Mouse (Mus musculus): ENCODE measurements at regions not wholly inside any gene's neighbourhood (a gene's known extent, or its start where the extent isn't known, plus 50 kb on each side); places are given as distances from the start of the nearest gene placed in this dataset.
"Not testable (repeated sequence)": the region's sequence is repeated elsewhere in the genome, so short reads cannot be mapped to it uniquely, and the experiment has no call there.

GRCm38 (mm10) chr9:86103607-86104006 lies 261.4 kb downstream of the Tpbg start:
- Histone ChIP-seq H3K9me3 (replicated peaks; ENCODE audit: control insufficient read depth, low read length) (no peaks in the 10 kb centered on the region), H3K4me3 (ENCODE audit: low read depth, low read length) (no peak overlapping the region), H3K27me3 (ENCODE audit: control insufficient read depth, insufficient read depth, low read depth, low read length) (no peaks in the 10 kb centered on the region), H3K27ac (ENCODE audit: low read length) (no peak overlapping the region), H3K9ac (ENCODE audit: low read depth, low read length) (no peak overlapping the region), H3K36me3 (ENCODE audit: control insufficient read depth, insufficient read depth) (no peaks in the 10 kb centered on the region), H3K4me2 (ENCODE audit: low read depth, low read length) (no peak overlapping the region), H3K4me1 (ENCODE audit: control insufficient read depth, low read depth, low read length) (no peaks in the 10 kb centered on the region)
- 27% methylated on average over 3 of the region's 3 CpGs for WGBS (ENCODE audit: insufficient replicate concordance)
- no peak for ATAC-seq (ENCODE audit: low read depth)

- ATAC-seq (ENCODE audit: low read depth), result 0 out of 2 replicates have a peak, but pooled peaks have one; percentile 16
- H3K9me3 ChIP-seq (replicated peaks; ENCODE audit: control insufficient read depth, low read length), result no peaks in the 10 kb centered on the region
- no peaks in the 10 kb centered on the region for H3K4me1 ChIP-seq (ENCODE audit: control insufficient read depth, low read depth, low read length)
- no peak overlapping the region for H3K27ac ChIP-seq (ENCODE audit: low read length)
- no peak overlapping the region for H3K4me2 ChIP-seq (ENCODE audit: low read depth, low read length)
- 39% methylated on average over 3 of the region's 3 CpGs for WGBS (ENCODE audit: insufficient replicate concordance)
- H3K36me3 ChIP-seq (ENCODE audit: control insufficient read depth, insufficient read depth), result no peaks in the 10 kb centered on the region
- no peaks in the 10 kb centered on the region for H3K27me3 ChIP-seq (ENCODE audit: control insufficient read depth, insufficient read depth, low read depth, low read length)
- H3K9ac ChIP-seq (ENCODE audit: low read depth, low read length), result no peak overlapping the region
- no peak overlapping the region for H3K4me3 ChIP-seq (ENCODE audit: low read depth, low read length)
These were observed 262.5 kb downstream of the Tpbg start for GRCm38 (mm10) chr9:86104664-86105063.

- H3K4me2 ChIP-seq (ENCODE audit: low read depth, low read length), result no peak overlapping the region
- no peaks in the 10 kb centered on the region for H3K27me3 ChIP-seq (ENCODE audit: control insufficient read depth, insufficient read depth, low read depth, low read length)
- no peak overlapping the region for H3K27ac ChIP-seq (ENCODE audit: low read length)
- no peaks in the 10 kb centered on the region for H3K4me1 ChIP-seq (ENCODE audit: control insufficient read depth, low read depth, low read length)
- 48% methylated on average over 3 of the region's 3 CpGs for WGBS (ENCODE audit: insufficient replicate concordance)
- ATAC-seq (ENCODE audit: low read depth), result no peak
- no peak overlapping the region for H3K4me3 ChIP-seq (ENCODE audit: low read depth, low read length)
- no peaks in the 10 kb centered on the region for H3K9me3 ChIP-seq (replicated peaks; ENCODE audit: control insufficient read depth, low read length)
- no peak overlapping the region for H3K9ac ChIP-seq (ENCODE audit: low read depth, low read length)
- H3K36me3 ChIP-seq (ENCODE audit: control insufficient read depth, insufficient read depth), result no peaks in the 10 kb centered on the region
These were observed 263.7 kb downstream of the Tpbg start for GRCm38 (mm10) chr9:86105851-86106250.

GRCm38 (mm10) chr9:86109906-86110305 lies 267.7 kb downstream of the Tpbg start:
- no peak for ATAC-seq (ENCODE audit: low read depth)
- Histone ChIP-seq H3K4me2 (ENCODE audit: low read depth, low read length) (no peak overlapping the region), H3K9ac (ENCODE audit: low read depth, low read length) (no peak overlapping the region), H3K4me3 (ENCODE audit: low read depth, low read length) (no peak overlapping the region), H3K4me1 (ENCODE audit: control insufficient read depth, low read depth, low read length) (no peaks in the 10 kb centered on the region), H3K9me3 (replicated peaks; ENCODE audit: control insufficient read depth, low read length) (no peaks in the 10 kb centered on the region), H3K36me3 (ENCODE audit: control insufficient read depth, insufficient read depth) (no peaks in the 10 kb centered on the region), H3K27ac (ENCODE audit: low read length) (no peak overlapping the region), H3K27me3 (ENCODE audit: control insufficient read depth, insufficient read depth, low read depth, low read length) (no peaks in the 10 kb centered on the region)
- 54% methylated on average over 1 of the region's 1 CpGs for WGBS (ENCODE audit: insufficient replicate concordance)

GRCm38 (mm10) chr9:86119370-86119769 lies 277.2 kb downstream of the Tpbg start:
- no peaks in the 10 kb centered on the region for H3K27me3 ChIP-seq (ENCODE audit: control insufficient read depth, insufficient read depth, low read depth, low read length)
- no peak overlapping the region for H3K27ac ChIP-seq (ENCODE audit: low read length)
- H3K36me3 ChIP-seq (ENCODE audit: control insufficient read depth, insufficient read depth), result no peaks in the 10 kb centered on the region
- H3K4me1 ChIP-seq (ENCODE audit: control insufficient read depth, low read depth, low read length), result no peaks in the 10 kb centered on the region
- ATAC-seq (ENCODE audit: low read depth), result no peak
- H3K4me3 ChIP-seq (ENCODE audit: low read depth, low read length), result no peak overlapping the region
- no peak overlapping the region for H3K9ac ChIP-seq (ENCODE audit: low read depth, low read length)
- WGBS (ENCODE audit: insufficient replicate concordance), result 72% methylated on average over 3 of the region's 3 CpGs
- H3K9me3 ChIP-seq (replicated peaks; ENCODE audit: control insufficient read depth, low read length), result no peaks in the 10 kb centered on the region
- no peak overlapping the region for H3K4me2 ChIP-seq (ENCODE audit: low read depth, low read length)

GRCm38 (mm10) chr9:86135617-86136016 lies 293.4 kb downstream of the Tpbg start:
- not testable (repeated sequence) for H3K4me2 ChIP-seq (ENCODE audit: low read depth, low read length); H3K4me1 ChIP-seq (ENCODE audit: control insufficient read depth, low read depth, low read length); H3K4me3 ChIP-seq (ENCODE audit: low read depth, low read length); H3K9me3 ChIP-seq (replicated peaks; ENCODE audit: control insufficient read depth, low read length); H3K9ac ChIP-seq (ENCODE audit: low read depth, low read length); ATAC-seq (ENCODE audit: low read depth); H3K27me3 ChIP-seq (ENCODE audit: control insufficient read depth, insufficient read depth, low read depth, low read length); H3K36me3 ChIP-seq (ENCODE audit: control insufficient read depth, insufficient read depth); H3K27ac ChIP-seq (ENCODE audit: low read length)
- 58% methylated on average over 1 of the region's 1 CpGs for WGBS (ENCODE audit: insufficient replicate concordance)

GRCm38 (mm10) chr9:86145903-86146302 lies 303.7 kb downstream of the Tpbg start:
- ATAC-seq (ENCODE audit: low read depth), result no peak
- Histone ChIP-seq H3K27me3 (ENCODE audit: control insufficient read depth, insufficient read depth, low read depth, low read length) (no peaks in the 10 kb centered on the region), H3K36me3 (ENCODE audit: control insufficient read depth, insufficient read depth) (no peaks in the 10 kb centered on the region), H3K9ac (ENCODE audit: low read depth, low read length) (no peak overlapping the region), H3K27ac (ENCODE audit: low read length) (no peak overlapping the region), H3K4me2 (ENCODE audit: low read depth, low read length) (no peak overlapping the region), H3K9me3 (replicated peaks; ENCODE audit: control insufficient read depth, low read length) (no peaks in the 10 kb centered on the region), H3K4me3 (ENCODE audit: low read depth, low read length) (no peak overlapping the region), H3K4me1 (ENCODE audit: control insufficient read depth, low read depth, low read length) (no peaks in the 10 kb centered on the region)
- 64% methylated on average over 4 of the region's 4 CpGs for WGBS (ENCODE audit: insufficient replicate concordance)

- Histone ChIP-seq H3K9me3 (replicated peaks; ENCODE audit: control insufficient read depth, low read length) (no peaks in the 10 kb centered on the region), H3K4me1 (ENCODE audit: control insufficient read depth, low read depth, low read length) (no peaks in the 10 kb centered on the region), H3K4me3 (ENCODE audit: low read depth, low read length) (no peak overlapping the region), H3K27me3 (ENCODE audit: control insufficient read depth, insufficient read depth, low read depth, low read length) (no peaks in the 10 kb centered on the region), H3K4me2 (ENCODE audit: low read depth, low read length) (no peak overlapping the region), H3K9ac (ENCODE audit: low read depth, low read length) (no peak overlapping the region), H3K36me3 (ENCODE audit: control insufficient read depth, insufficient read depth) (no peaks in the 10 kb centered on the region), H3K27ac (ENCODE audit: low read length) (no peak overlapping the region)
- 71% methylated on average over 1 of the region's 1 CpGs for WGBS (ENCODE audit: insufficient replicate concordance)
- ATAC-seq (ENCODE audit: low read depth), result no peak
These were observed 304.4 kb downstream of the Ube2cbp start for GRCm38 (mm10) chr9:86160316-86160715.

- no peak for ATAC-seq (ENCODE audit: low read depth)
- 44% methylated on average over 3 of the region's 3 CpGs for WGBS (ENCODE audit: insufficient replicate concordance)
- Histone ChIP-seq H3K27ac (ENCODE audit: low read length) (no peak overlapping the region), H3K4me3 (ENCODE audit: low read depth, low read length) (no peak overlapping the region), H3K4me2 (ENCODE audit: low read depth, low read length) (no peak overlapping the region), H3K9me3 (replicated peaks; ENCODE audit: control insufficient read depth, low read length) (no peaks in the 10 kb centered on the region), H3K27me3 (ENCODE audit: control insufficient read depth, insufficient read depth, low read depth, low read length) (no peaks in the 10 kb centered on the region), H3K36me3 (ENCODE audit: control insufficient read depth, insufficient read depth) (no peaks in the 10 kb centered on the region), H3K9ac (ENCODE audit: low read depth, low read length) (no peak overlapping the region), H3K4me1 (ENCODE audit: control insufficient read depth, low read depth, low read length) (no peaks in the 10 kb centered on the region)
These were observed 298.2 kb downstream of the Ube2cbp start for GRCm38 (mm10) chr9:86166362-86167067.

Data from liver, embryonic 16.5 days (tissue).